12 mouse cellular contexts compared by ENCODE assay signal in the genomic region with DNA sequence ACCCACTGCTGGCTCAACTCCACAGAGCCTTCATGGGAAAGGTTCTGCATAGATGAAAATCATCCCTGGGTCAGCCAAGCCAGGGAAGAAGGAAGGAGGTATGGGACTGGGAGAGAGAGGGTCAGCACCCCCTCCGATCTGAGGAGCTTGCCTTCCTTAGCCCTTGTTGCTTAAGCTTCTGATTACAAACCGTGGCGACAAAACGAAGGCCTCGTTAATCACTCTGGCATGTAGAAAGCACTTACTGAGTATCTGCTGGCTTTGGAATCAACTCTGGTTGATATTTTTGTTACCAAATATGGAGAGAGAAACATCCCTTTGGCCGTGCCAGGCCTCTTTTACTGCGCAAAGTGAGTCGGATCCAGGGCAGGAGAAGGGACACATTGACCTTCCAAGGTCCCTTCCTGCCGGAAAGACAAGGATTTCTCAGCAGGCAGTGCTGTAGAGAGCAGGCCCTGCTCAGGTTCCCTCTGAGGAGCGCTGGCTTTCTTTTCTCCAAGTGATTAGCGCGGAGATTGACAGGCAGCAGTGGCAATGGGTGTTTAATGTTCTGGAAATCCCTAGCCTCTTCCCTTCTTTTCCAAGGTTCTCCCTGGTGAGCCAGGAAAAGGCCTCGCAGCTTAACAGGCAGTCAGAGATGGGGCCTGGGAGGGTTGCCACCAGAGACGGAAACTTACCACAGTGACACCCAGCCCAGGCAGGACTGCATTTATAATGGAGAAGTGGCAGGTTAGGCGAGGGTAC. TPM values are rescaled to one million over a fixed set of nuclear protein-coding genes. Genes with fewer than 3 reads are reported as not detected.
DNase-seq lines count a peak whose midpoint lies in the region; ATAC-seq and TF ChIP-seq lines count a peak whose summit lies in the region.
"Had no signal": no experiment of that assay in that cellular context is flagged by ENCODE, and none has a peak within 500 bp of the region (broad histone marks: within the 10 kb centered on the region; RNA-seq: fewer than 3 reads in every experiment).

No protein-coding gene starts in this region.

- H3K9ac ChIP-seq in heart, embryonic 11.5 days (ENCODE audit: low read depth, low read length), result peak overlapping the region; percentile 2
- H3K9ac ChIP-seq in lung, embryonic 14.5 days, result no peak overlapping the region
- H3K9ac ChIP-seq in hindbrain, embryonic 13.5 days, result no peak overlapping the region
- H3K9ac ChIP-seq: limb, embryonic 13.5 days had no signal

- no peak for TF ChIP-seq POLR2A in brain, embryonic 14.5 days (IDR thresholded peaks at IDR 0.05; ENCODE audit: borderline replicate concordance, extremely low read depth, insufficient read depth, insufficient read length, poor library complexity, severe bottlenecking)

- no peak overlapping the region; the same call in 1 of the 2 replicates for H3K4me2 ChIP-seq in heart, embryonic 11.5 days
- no peak overlapping the region for H3K4me2 ChIP-seq in lung, embryonic 14.5 days
- no peak overlapping the region for H3K4me2 ChIP-seq in hindbrain, embryonic 13.5 days
- H3K4me2 ChIP-seq: limb, embryonic 13.5 days had no signal

- no peaks in the 10 kb centered on the region for H3K27me3 ChIP-seq in heart, embryonic 11.5 days (ENCODE audit: control insufficient read depth, insufficient read depth, low read length)
- no peaks in the 10 kb centered on the region for H3K27me3 ChIP-seq in lung, embryonic 14.5 days (ENCODE audit: insufficient read depth, low read length)
- 0 out of 2 replicates have a peak, but pooled peaks cover 4% of the 10 kb centered on the region for H3K27me3 ChIP-seq in hindbrain, embryonic 13.5 days
- H3K27me3 ChIP-seq: limb, embryonic 13.5 days had no signal

- TF ChIP-seq CTCF in lung, embryonic 14.5 days (IDR thresholded peaks at IDR 0.05; ENCODE audit: low read depth), result no peak
- no peak for TF ChIP-seq CTCF in brain, embryonic 14.5 days (IDR thresholded peaks at IDR 0.05; ENCODE audit: borderline replicate concordance, extremely low read depth, insufficient read depth, insufficient read length)

- H3K27ac ChIP-seq in heart, embryonic 11.5 days (ENCODE audit: low read depth, low read length), result peak overlapping the region; percentile 62
- H3K27ac ChIP-seq in lung, embryonic 14.5 days (ENCODE audit: low read depth), result no peak overlapping the region
- peak overlapping the region; percentile 25; the same call in 1 of the 2 replicates for H3K27ac ChIP-seq in hindbrain, embryonic 13.5 days
- H3K27ac ChIP-seq: limb, embryonic 13.5 days; macrophage had no signal

- peaks cover 8% of the 10 kb centered on the region for H3K4me1 ChIP-seq in heart, embryonic 11.5 days (ENCODE audit: control insufficient read depth, insufficient read depth, low read length)
- H3K4me1 ChIP-seq in lung, embryonic 14.5 days (ENCODE audit: insufficient read depth), result no peaks in the 10 kb centered on the region
- peaks cover 11% of the 10 kb centered on the region for H3K4me1 ChIP-seq in hindbrain, embryonic 13.5 days (replicated peaks)

- intact Hi-C loops in heart, postnatal 25 days (cut with DNase I), result no loop called here
- intact Hi-C loops in left cerebral cortex, postnatal 25 days (cut with DNase I), result no loop called here

- no peak for DNase-seq in heart, postnatal 25 days (ENCODE audit: low spot score)
- peak; percentile 35 for DNase-seq in lung, embryonic 14.5 days
- DNase-seq in lung, postnatal 36 days, result no peak
- peak; percentile 60 for DNase-seq in brain, embryonic 14.5 days (ENCODE audit: low read depth)
- no peak for DNase-seq in left cerebral cortex, postnatal 25 days (ENCODE audit: low spot score in 2 of 2)
- DNase-seq in adipocyte (ENCODE audit: low spot score), result no peak
- DNase-seq: gastrocnemius, postnatal 14 days had no signal

- H3K36me3 ChIP-seq in heart, embryonic 11.5 days (ENCODE audit: control insufficient read depth, insufficient read depth, low read length), result no peaks in the 10 kb centered on the region
- H3K36me3 ChIP-seq in lung, embryonic 14.5 days (ENCODE audit: insufficient read depth), result no peaks in the 10 kb centered on the region
- no peaks in the 10 kb centered on the region for H3K36me3 ChIP-seq in hindbrain, embryonic 13.5 days
- H3K36me3 ChIP-seq: limb, embryonic 13.5 days had no signal

- no peak overlapping the region for H3K4me3 ChIP-seq in heart, embryonic 11.5 days (ENCODE audit: low read depth, low read length)
- no peak overlapping the region for H3K4me3 ChIP-seq in lung, embryonic 14.5 days (ENCODE audit: low read depth, low read length)
- no peak overlapping the region for H3K4me3 ChIP-seq in hindbrain, embryonic 13.5 days
- H3K4me3 ChIP-seq: limb, embryonic 13.5 days had no signal

- H3K9me3 ChIP-seq in heart, embryonic 11.5 days (replicated peaks; ENCODE audit: control insufficient read depth, low read length), result no peaks in the 10 kb centered on the region
- no peaks in the 10 kb centered on the region for H3K9me3 ChIP-seq in lung, embryonic 14.5 days (ENCODE audit: low read depth, low read length)
- H3K9me3 ChIP-seq in hindbrain, embryonic 13.5 days, result no peaks in the 10 kb centered on the region
- H3K9me3 ChIP-seq: limb, embryonic 13.5 days had no signal

- 27% methylated on average over 15 of the region's 15 CpGs for WGBS in heart, embryonic 11.5 days (ENCODE audit: insufficient replicate concordance)
- 32% methylated on average over 15 of the region's 15 CpGs for WGBS in lung, embryonic 14.5 days
- 26% methylated on average over 15 of the region's 15 CpGs for WGBS in hindbrain, embryonic 13.5 days

- ATAC-seq in heart, embryonic 11.5 days (replicated peaks; ENCODE audit: insufficient number of reproducible peaks, low FRiP score, low TSS enrichment), result no peak
- no peak for ATAC-seq in lung, embryonic 14.5 days (ENCODE audit: insufficient read depth)
- ATAC-seq in hindbrain, embryonic 13.5 days (ENCODE audit: low FRiP score), result no peak

RNA-seq across cellular contexts. Expression of a gene that starts 33.1 kb away (rescaled TPM):
- polyA plus RNA-seq in heart, embryonic 11.5 days (2014; fragmentation: Nextera tagmentation; extraction: Ambion mirVana), result not detected in 2 replicates
- total RNA-seq in heart, postnatal 25 days (2021), result not detected
- polyA plus RNA-seq in lung, embryonic 14.5 days (2014; fragmentation: Nextera tagmentation; extraction: Ambion mirVana), result not detected in 2 replicates
- not detected in 2 replicates for polyA plus RNA-seq in brain, embryonic 14.5 days (2012; rRNA removed)
- polyA plus RNA-seq in hindbrain, embryonic 13.5 days (2015; fragmentation: Nextera tagmentation; extraction: Ambion mirVana), result not detected in 2 replicates
- not detected for total RNA-seq in left cerebral cortex, postnatal 25 days (2021)
- total RNA-seq: gastrocnemius, postnatal 14 days; layer of hippocampus, adult 18-20 months had no signal
- polyA plus RNA-seq: limb, embryonic 13.5 days; macrophage had no signal

RNA-seq across cellular contexts. Expression of a gene that starts 46.8 kb away (rescaled TPM):
- 26.1 and 35.7 TPM in 2 replicates for polyA plus RNA-seq in heart, embryonic 11.5 days (2014; fragmentation: Nextera tagmentation; extraction: Ambion mirVana)
- 10 to 100 TPM; 18.9 to 20.1 TPM for total RNA-seq in heart, postnatal 25 days (2021)
- 38.5 and 42.3 TPM in 2 replicates for polyA plus RNA-seq in lung, embryonic 14.5 days (2014; fragmentation: Nextera tagmentation; extraction: Ambion mirVana)
- 12.1 and 28.8 TPM in 2 replicates for polyA plus RNA-seq in brain, embryonic 14.5 days (2012; rRNA removed)
- polyA plus RNA-seq in hindbrain, embryonic 13.5 days (2015; fragmentation: Nextera tagmentation; extraction: Ambion mirVana), result 62.9 and 66.5 TPM in 2 replicates
- total RNA-seq in left cerebral cortex, postnatal 25 days (2021), result 10 to 100 TPM; 23.3 to 25.6 TPM

Comparison
In these comparisons a context has a peak if more than half of its experiments do, and no peak if none do; other contexts are left out.
1. DNase-seq: peak in lung, embryonic 14.5 days (single experiment) and brain, embryonic 14.5 days (single experiment); none in heart, postnatal 25 days (single experiment), lung, postnatal 36 days (single experiment), left cerebral cortex, postnatal 25 days (0 of 2) and adipocyte (single experiment).